Mouse (Mus musculus) lung, embryonic 14.5 days (tissue): ENCODE measurements around the gene Dcaf15. TPM values are rescaled to one million over a fixed set of nuclear protein-coding genes. Genes with fewer than 3 reads are reported as not detected.

Source experiments
- ATAC-seq: fragments of 200-750 bp; cut with Nextera tagmentation; 2 replicates; pipeline ENCODE4 v1.8.0; 2017; ENCODE audit warnings: mild to moderate bottlenecking, moderate TSS enrichment, moderate library complexity; ENCODE audit not compliant: insufficient read depth
- DNase-seq: peaks from one replicate; pipeline ENCODE4 v3.0.0-alpha.2; 2015
- H3K27ac ChIP-seq: fragments of 300-500 bp; sonication (generic); 2 replicates; pipeline ENCODE4 v1.5.1; 2014; ENCODE audit warnings: low read depth, mild to moderate bottlenecking, moderate library complexity
- H3K27me3 ChIP-seq: fragments of 300-500 bp; sonication (generic); 2 replicates; pipeline ENCODE4 v1.6.1; 2014; ENCODE audit warnings: low read length, control low read depth; ENCODE audit not compliant: insufficient read depth
- H3K36me3 ChIP-seq: fragments of 300-500 bp; sonication (generic); 2 replicates; pipeline ENCODE4 v1.6.1; 2014; ENCODE audit warnings: control low read depth; ENCODE audit not compliant: insufficient read depth
- H3K4me1 ChIP-seq: fragments of 300-500 bp; sonication (generic); 2 replicates; pipeline ENCODE4 v1.6.1; 2014; ENCODE audit warnings: antibody characterized with exemption, control low read depth; ENCODE audit not compliant: insufficient read depth
- H3K4me2 ChIP-seq: fragments of 300-500 bp; sonication (generic); 2 replicates; pipeline ENCODE4 v1.6.1; 2014; ENCODE audit warnings: mild to moderate bottlenecking
- H3K4me3 ChIP-seq: fragments of 300-500 bp; sonication (generic); 2 replicates; pipeline ENCODE4 v1.5.1; 2014; ENCODE audit warnings: low read depth, low read length
- H3K9ac ChIP-seq: fragments of 300-500 bp; sonication (generic); 2 replicates; pipeline ENCODE4 v1.6.1; 2014
- H3K9me3 ChIP-seq: fragments of 300-500 bp; sonication (generic); 2 replicates; pipeline ENCODE4 v1.6.1; 2016; ENCODE audit warnings: low read depth, low read length, control low read depth
- CTCF ChIP-seq: IDR thresholded peaks from 2 replicates; pipeline ENCODE4 v1.5.1; 2016; ENCODE audit warnings: antibody characterized with exemption, low read depth
- WGBS: fragments of 180-500 bp; shearing (Covaris S2); extraction: QIAGEN DNeasy Blood & Tissue Kit; methylation state at CpG from one replicate; pipeline ENCODE4 v1.1.7; 2014; 5-methylcytosine and 5-hydroxymethylcytosine counted together
- microRNA counts: library from miRNA; unstranded; fragments of <30 nt; microRNA quantifications from one replicate; lab custom pipeline; 2016
- microRNA-seq: library from miRNA; unstranded; fragments of <30 nt; microRNA quantifications from one replicate; pipeline ENCODE4, GENCODE M21; 2016; ENCODE audit warnings: borderline number of aligned reads
- polyA plus RNA-seq: library from polyadenylated mRNA; unstranded; fragments of >200 nt; fragmentation: Nextera tagmentation; extraction: Ambion mirVana; gene quantifications from 2 replicates; pipeline ENCODE4 v1.2.1, GENCODE M21; 2014

Gene Dcaf15
- polyA plus RNA-seq, 1 experiment from 2014 or later, result 9.5 TPM

- H3K9ac ChIP-seq, result no peak overlapping the region
- no peaks in the 10 kb centered on the region for H3K27me3 ChIP-seq
- no peaks in the 10 kb centered on the region for H3K9me3 ChIP-seq
- no peaks in the 10 kb centered on the region for H3K36me3 ChIP-seq
- no peak for TF ChIP-seq CTCF
- H3K4me3 ChIP-seq, result no peak overlapping the region
- no peak overlapping the region for H3K27ac ChIP-seq
- DNase-seq (no peak), ATAC-seq (no peak)
- WGBS, result 91% methylated on average over 2 of the region's 2 CpGs
- H3K4me1 ChIP-seq, result no peaks in the 10 kb centered on the region
- no peak overlapping the region for H3K4me2 ChIP-seq
These were observed 45.3 kb downstream of the Dcaf15 start for GRCm38 (mm10) chr8:84059226-84059625.

GRCm38 (mm10) chr8:84057827-84058226 lies 46.7 kb downstream of the Dcaf15 start:
- Histone ChIP-seq H3K4me1 (peaks cover 2% of the 10 kb centered on the region; the same call in 1 of the 2 replicates), H3K4me3 (no peak overlapping the region), H3K36me3 (no peaks in the 10 kb centered on the region), H3K9ac (no peak overlapping the region), H3K9me3 (no peaks in the 10 kb centered on the region), H3K27me3 (no peaks in the 10 kb centered on the region), H3K27ac (no peak overlapping the region), H3K4me2 (no peak overlapping the region)
- TF ChIP-seq CTCF, result no peak
- ATAC-seq, result no peak
- 91% methylated on average over 1 of the region's 1 CpGs for WGBS
- no peak for DNase-seq

GRCm38 (mm10) chr8:84053229-84053628 lies 51.3 kb downstream of the Dcaf15 start:
- no peak for ATAC-seq
- Histone ChIP-seq H3K27me3 (no peaks in the 10 kb centered on the region), H3K27ac (no peak overlapping the region), H3K9me3 (no peaks in the 10 kb centered on the region), H3K36me3 (no peaks in the 10 kb centered on the region), H3K4me1 (peaks cover 8% of the 10 kb centered on the region; the same call in 1 of the 2 replicates), H3K9ac (no peak overlapping the region), H3K4me2 (no peak overlapping the region), H3K4me3 (no peak overlapping the region)
- no peak for DNase-seq
- 92% methylated on average over 5 of the region's 5 CpGs for WGBS
- TF ChIP-seq CTCF, result peak; percentile 12; the same call in 1 of the 2 replicates

GRCm38 (mm10) chr8:84052746-84053145 lies 51.8 kb downstream of the Dcaf15 start:
- no peak overlapping the region for H3K27ac ChIP-seq
- WGBS, result 28% methylated on average over 3 of the region's 3 CpGs
- DNase-seq, result peak; percentile 79

GRCm38 (mm10) chr8:84048171-84048570 lies 56.4 kb downstream of the Dcaf15 start:
- Histone ChIP-seq H3K9me3 (no peaks in the 10 kb centered on the region), H3K4me3 (no peak overlapping the region), H3K4me2 (no peak overlapping the region), H3K4me1 (peaks cover 8% of the 10 kb centered on the region; the same call in 1 of the 2 replicates), H3K27ac (no peak overlapping the region), H3K36me3 (no peaks in the 10 kb centered on the region), H3K9ac (no peak overlapping the region), H3K27me3 (peaks cover 26% of the 10 kb centered on the region)
- ATAC-seq (no peak), DNase-seq (no peak)
- TF ChIP-seq CTCF, result no peak
- 54% methylated on average over 5 of the region's 5 CpGs for WGBS

More at GRCm38 (mm10) chr8:84052746-84053145, 51.8 kb downstream of the Dcaf15 start:
- no peak for TF ChIP-seq CTCF
- no peak overlapping the region for H3K4me3 ChIP-seq
- no peaks in the 10 kb centered on the region for H3K9me3 ChIP-seq
- no peak overlapping the region for H3K9ac ChIP-seq
- peak; percentile 82 for ATAC-seq
- H3K4me2 ChIP-seq, result no peak overlapping the region
- no peaks in the 10 kb centered on the region for H3K36me3 ChIP-seq
- H3K27me3 ChIP-seq, result no peaks in the 10 kb centered on the region
- peaks cover 8% of the 10 kb centered on the region; the same call in 1 of the 2 replicates for H3K4me1 ChIP-seq

MicroRNAs encoded within 50 kb of the gene (microRNA counts, 519-probe panel; counts per million panel counts)
- 2,285 counts per million, percentile 35 among the panel's probes with 10 or more counts for microRNA mmu-miR-709 (lab: Ali Mortazavi, UCI)

Small RNAs within 50 kb of the gene (microRNA-seq; reads per million reads assigned to microRNA genes)
- gene Mir709, result not detected

Other genes with a start within 250 kb of the Dcaf15 start
- gene Adgrl1, start 204.7 kb downstream of the Dcaf15 start, polyA plus RNA-seq, result 23.3 and 29.1 TPM in 2 replicates
- gene Gm10644, start 149.6 kb downstream of the Dcaf15 start, polyA plus RNA-seq, result 0.50 and 0.64 TPM in 2 replicates
- 87.4 and 88.9 TPM in 2 replicates for gene Asf1b, start 149.3 kb downstream of the Dcaf15 start, polyA plus RNA-seq
- gene Prkaca, start 131.8 kb downstream of the Dcaf15 start, polyA plus RNA-seq, result 121 and 136 TPM in 2 replicates
- 16.0 and 17.3 TPM in 2 replicates for gene Samd1, start 107.1 kb downstream of the Dcaf15 start, polyA plus RNA-seq
- gene 1700067K01Rik, start 103.3 kb downstream of the Dcaf15 start, polyA plus RNA-seq, result 1.4 and 1.5 TPM in 2 replicates
- 0.83 and 1.2 TPM in 2 replicates for gene 2210011C24Rik, start 92.6 kb downstream of the Dcaf15 start, polyA plus RNA-seq
- gene Palm3, start 83.3 kb downstream of the Dcaf15 start, polyA plus RNA-seq, result 2.5 and 2.9 TPM in 2 replicates
- gene Il27ra, start 62.2 kb downstream of the Dcaf15 start, polyA plus RNA-seq, result 1.1 TPM in 2 replicates
- gene Rln3, start 59.8 kb downstream of the Dcaf15 start, polyA plus RNA-seq, result not detected in 2 replicates
- gene Gm10643, start 39.6 kb downstream of the Dcaf15 start, polyA plus RNA-seq, result 1.4 and 1.7 TPM in 2 replicates
- gene Rfx1, start 37.9 kb downstream of the Dcaf15 start, polyA plus RNA-seq, result 12.9 and 13.3 TPM in 2 replicates
- gene Podnl1, start 21.2 kb upstream of the Dcaf15 start, polyA plus RNA-seq, result 0.22 and 0.34 TPM in 2 replicates
- gene Cc2d1a, start 43.2 kb upstream of the Dcaf15 start, polyA plus RNA-seq, result 17.3 and 23.6 TPM in 2 replicates
- gene 4930432K21Rik, start 43.3 kb upstream of the Dcaf15 start, polyA plus RNA-seq, result 0.66 and 0.99 TPM in 2 replicates
- 2.8 and 4.2 TPM in 2 replicates for gene Nanos3, start 80.4 kb upstream of the Dcaf15 start, polyA plus RNA-seq
- 13.9 and 14.4 TPM in 2 replicates for gene Zswim4, start 132.3 kb upstream of the Dcaf15 start, polyA plus RNA-seq
- 377 and 384 TPM in 2 replicates for gene D8Ertd738e, start 145.0 kb upstream of the Dcaf15 start, polyA plus RNA-seq
- gene Mri1, start 152.6 kb upstream of the Dcaf15 start, polyA plus RNA-seq, result 67.4 and 72.8 TPM in 2 replicates
- 18.5 and 20.4 TPM in 2 replicates for gene Ccdc130, start 165.6 kb upstream of the Dcaf15 start, polyA plus RNA-seq